Mouse (Mus musculus) gastrocnemius, adult 2 months (tissue): ENCODE data around the gene Rab3a. TPM values are rescaled to one million over a fixed set of nuclear protein-coding genes. Genes with fewer than 3 reads are reported as not detected.
A peak's percentile ranks its signal among the peaks of the same experiment; 100 is the strongest.

Experiments used
- DNase-seq: peaks from one replicate; pipeline ENCODE4 v3.0.0; 2022
- H3K27ac ChIP-seq: fragments of 200-600 bp; 2 replicates; pipeline ENCODE4 v1.8.1; 2022; ENCODE audit warnings: mild to moderate bottlenecking
- H3K4me3 ChIP-seq: fragments of 200-600 bp; 2 replicates; pipeline ENCODE4 v1.8.1; 2022; ENCODE audit warnings: mild to moderate bottlenecking, moderate library complexity
- CTCF ChIP-seq: fragments of 200-600 bp; IDR thresholded peaks from 2 replicates; pipeline ENCODE4 v1.8.1; 2022; ENCODE audit warnings: antibody characterized with exemption, mild to moderate bottlenecking, moderate library complexity
- intact Hi-C: fragments of 180-260 bp; cut with DNase I; formaldehyde crosslinking; loops from one replicate; pipeline ENCODE4 v1.15.1; 2025
- microRNA-seq: library from miRNA; unstranded; fragments of <30 nt; microRNA quantifications from one replicate; pipeline ENCODE4 v1.2.0, GENCODE M21; 2021
- total RNA-seq, 2 experiments: library from RNA; stranded (reverse); gene quantifications; 2 replicates each; pipeline ENCODE4 v1.2.3; 2021

The Rab3a gene
- total RNA-seq, 2 experiments from 2014 or later: 31.9 to 39.8 TPM

- H3K4me3 ChIP-seq: peak overlapping the region; percentile 77
- H3K27ac ChIP-seq: peak overlapping the region; percentile 53
- intact Hi-C loops: loop anchor here (10.0 kb wide), 1 partner anchor 51 kb away; no protein-coding TSS in a partner anchor
- peak; percentile 72 for DNase-seq
- TF ChIP-seq CTCF: no peak
Measured at GRCm38 (mm10) chr8:70803761-70804480, 49.4 kb downstream of the Rab3a start.

DNA sequence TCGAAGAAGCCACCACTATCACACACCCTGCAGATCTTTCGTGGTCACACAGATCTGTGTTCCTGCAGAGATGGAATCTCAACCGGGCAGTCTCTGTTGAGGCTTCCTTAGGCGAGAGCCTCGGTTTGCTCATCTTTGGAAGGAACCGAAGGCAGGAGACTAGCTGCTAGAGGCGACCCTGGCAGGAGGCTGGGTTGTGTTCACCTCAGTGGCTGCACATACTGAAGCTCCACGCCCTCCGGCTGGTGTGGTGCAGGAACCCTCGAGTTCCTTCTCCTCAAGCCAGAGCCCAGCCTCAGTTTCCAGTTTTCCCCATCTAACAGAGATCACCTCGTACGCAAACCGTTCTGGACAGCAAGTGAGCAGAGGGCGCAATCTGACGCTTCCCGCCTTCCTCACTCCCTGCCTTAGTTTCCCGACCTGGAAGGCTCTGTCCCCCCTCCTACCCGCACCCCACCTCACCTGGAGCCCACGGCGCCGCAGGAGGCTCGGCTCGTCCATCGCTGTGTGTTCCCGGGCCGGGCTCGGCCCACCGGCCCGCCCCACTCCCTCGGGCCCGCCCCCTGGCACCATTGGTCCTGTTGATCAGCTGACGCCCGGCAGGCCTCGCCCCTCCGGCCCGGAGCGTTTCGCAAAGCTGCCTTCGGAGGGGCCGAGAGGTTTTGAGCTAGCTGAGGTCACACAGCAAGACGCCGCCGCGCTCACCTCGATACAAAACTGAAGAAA is 50.2 kb downstream of the Rab3a start, which contains the start of gene Mast3:
Gene Mast3, minus strand, starts transcription at position 574 of the 726 bp plus-strand sequence.
- peak; percentile 95 for DNase-seq
- Histone ChIP-seq H3K4me3 (peak within 1 kb of the TSS; percentile 77), H3K27ac (peak within 1 kb of the TSS; percentile 68)
- intact Hi-C loops: loop anchor here (10.0 kb wide), 1 partner anchor 50 kb away; no protein-coding TSS in a partner anchor
- no peak for TF ChIP-seq CTCF

- Histone ChIP-seq H3K4me3 (no peak overlapping the region), H3K27ac (peak overlapping the region; percentile 25; the same call in 1 of the 2 replicates)
- no peak for DNase-seq
- no peak for TF ChIP-seq CTCF
- intact Hi-C loops: loop anchor here (10.0 kb wide), 1 partner anchor 48 kb away; no protein-coding TSS in a partner anchor
Measured at GRCm38 (mm10) chr8:70806541-70806940, 52.1 kb downstream of the Rab3a start.

DNA sequence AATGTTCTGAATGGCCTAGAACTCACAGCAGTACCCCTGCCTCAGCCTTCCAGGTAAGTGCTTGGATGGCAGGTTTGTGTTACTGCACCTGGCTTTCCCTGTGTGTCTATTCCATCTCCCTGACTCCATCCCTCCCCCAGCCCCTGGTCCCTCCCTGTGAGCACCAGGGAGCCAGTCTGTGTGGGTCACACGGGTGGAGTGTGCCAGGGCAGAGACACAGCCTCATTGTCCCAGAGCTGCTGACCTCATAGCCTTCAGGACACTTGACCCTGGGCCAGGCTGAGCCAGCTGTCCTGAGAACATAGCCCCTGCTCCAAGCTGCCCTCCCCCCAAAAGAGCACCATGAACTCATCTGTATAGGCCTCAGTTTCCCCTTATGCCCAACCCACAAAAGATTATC is 52.8 kb downstream of the Rab3a start:
- no peak for DNase-seq
- Histone ChIP-seq H3K4me3 (no peak overlapping the region), H3K27ac (peak overlapping the region; percentile 25; the same call in 1 of the 2 replicates)
- no peak for TF ChIP-seq CTCF
- intact Hi-C loops: loop anchor here (10.0 kb wide), 1 partner anchor 47 kb away; no protein-coding TSS in a partner anchor

GRCm38 (mm10) chr8:70808239-70808638 is 53.8 kb downstream of the Rab3a start, which contains the start of gene Il12rb1:
Gene Il12rb1 (plus strand): TSS chr8:70808449.
- intact Hi-C loops: loop anchor here (10.0 kb wide), 1 partner anchor 47 kb away; no protein-coding TSS in a partner anchor
- no peak for TF ChIP-seq CTCF
- DNase-seq: no peak
- Histone ChIP-seq H3K4me3 (no peak within 1 kb of the TSS), H3K27ac (no peak within 1 kb of the TSS)

Small RNA genes within 50 kb of the gene (microRNA-seq; reads per million reads assigned to microRNA genes)
- gene Mir7240: not detected

Other genes with a start within 250 kb of the Rab3a start
- gene Rex1bd, start 247.9 kb upstream of the Rab3a start, total RNA-seq: 100 to 1,000 TPM; 146 to 148 TPM
- 100 to 1,000 TPM; 777 to 924 TPM for gene Uba52, start 243.9 kb upstream of the Rab3a start, total RNA-seq
- gene Fkbp8, start 227.0 kb upstream of the Rab3a start, total RNA-seq: 100 to 1,000 TPM; 108 to 112 TPM
- 10 to 100 TPM; 70.4 to 83.9 TPM for gene Kxd1, start 226.7 kb upstream of the Rab3a start, total RNA-seq
- gene Ell, start 215.2 kb upstream of the Rab3a start, total RNA-seq: 10 to 100 TPM; 11.9 to 14.6 TPM
- 1 to 10 TPM; 3.2 to 4.3 TPM for gene Isyna1, start 160.3 kb upstream of the Rab3a start, total RNA-seq
- 10 to 100 TPM in 1 of 2 experiments, 1 to 10 TPM in 1; 9.2 to 14.4 TPM for gene Ssbp4, start 145.8 kb upstream of the Rab3a start, total RNA-seq
- under 1 TPM; 0.42 to 0.48 TPM for gene Lrrc25, start 138.5 kb upstream of the Rab3a start, total RNA-seq
- under 1 TPM in 1 of 2 experiments, not detected in 1; 0.28 TPM for gene Gdf15, start 122.2 kb upstream of the Rab3a start, total RNA-seq
- 10 to 100 TPM in 1 of 2 experiments, 1 to 10 TPM in 1; 9.3 to 22.5 TPM for gene Pgpep1, start 94.3 kb upstream of the Rab3a start, total RNA-seq
- 10 to 100 TPM; 61.7 to 65.6 TPM for gene Lsm4, start 81.4 kb upstream of the Rab3a start, total RNA-seq
- 10 to 100 TPM; 35.5 to 54.5 TPM for gene Jund, start 55.7 kb upstream of the Rab3a start, total RNA-seq
- gene Iqcn, start 51.2 kb upstream of the Rab3a start, total RNA-seq: not detected
- not detected for gene Gm3336, start 36.1 kb upstream of the Rab3a start, total RNA-seq
- gene Pde4c, start 31.0 kb upstream of the Rab3a start, total RNA-seq: 1 to 10 TPM; 2.4 to 3.0 TPM
- gene Mpv17l2, start 6.3 kb downstream of the Rab3a start, total RNA-seq: 10 to 100 TPM; 21.0 to 22.8 TPM
- 10 to 100 TPM; 13.9 to 16.2 TPM for gene Pik3r2, start 22.0 kb downstream of the Rab3a start, total RNA-seq
- gene Mast3, start 50.4 kb downstream of the Rab3a start, total RNA-seq: 1 to 10 TPM; 2.7 to 3.6 TPM
- gene Il12rb1, start 53.8 kb downstream of the Rab3a start, total RNA-seq: not detected
- gene Arrdc2, start 85.0 kb downstream of the Rab3a start, total RNA-seq: 100 to 1,000 TPM in 1 of 2 experiments, 10 to 100 TPM in 1; 66.5 to 182 TPM
- 10 to 100 TPM; 18.1 to 21.5 TPM for gene Kcnn1, start 108.6 kb downstream of the Rab3a start, total RNA-seq
- 10 to 100 TPM; 65.6 to 73.1 TPM for gene Ccdc124, start 119.3 kb downstream of the Rab3a start, total RNA-seq
- gene Slc5a5, start 138.1 kb downstream of the Rab3a start, total RNA-seq: not detected
- 1,000 to 10,000 TPM in 1 of 2 experiments, 100 to 1,000 TPM in 1; 932 to 1,039 TPM for gene Rpl18a, start 142.7 kb downstream of the Rab3a start, total RNA-seq
- gene Map1s, start 151.3 kb downstream of the Rab3a start, total RNA-seq: 10 to 100 TPM; 10.6 to 11.2 TPM